Mouse (Mus musculus) heart, postnatal 0 days (tissue): Measurements from ENCODE around the gene Pdxk.

Source experiments
- CTCF ChIP-seq: IDR thresholded peaks from 2 replicates; pipeline ENCODE4 v1.5.1; 2016; ENCODE audit warnings: antibody characterized with exemption, control low read depth, low read depth
- EP300 ChIP-seq: IDR thresholded peaks from 2 replicates; pipeline ENCODE4 v1.6.1; 2016; ENCODE audit warnings: antibody characterized with exemption, low read depth

GRCm38 (mm10) chr10:78457495-78458347, 7.1 kb downstream of the Pdxk start:
- no peak for TF ChIP-seq EP300
- no peak for TF ChIP-seq CTCF
